Mouse (Mus musculus) 3T3-L1 (cell line): Measurements from ENCODE around the gene Dzip1.

Experiments used
- DNase-seq: peaks from one replicate; pipeline ENCODE4 v3.0.0-alpha.2; 2015; ENCODE audit warnings: low read depth, low spot score

Dzip1 gene

DNA sequence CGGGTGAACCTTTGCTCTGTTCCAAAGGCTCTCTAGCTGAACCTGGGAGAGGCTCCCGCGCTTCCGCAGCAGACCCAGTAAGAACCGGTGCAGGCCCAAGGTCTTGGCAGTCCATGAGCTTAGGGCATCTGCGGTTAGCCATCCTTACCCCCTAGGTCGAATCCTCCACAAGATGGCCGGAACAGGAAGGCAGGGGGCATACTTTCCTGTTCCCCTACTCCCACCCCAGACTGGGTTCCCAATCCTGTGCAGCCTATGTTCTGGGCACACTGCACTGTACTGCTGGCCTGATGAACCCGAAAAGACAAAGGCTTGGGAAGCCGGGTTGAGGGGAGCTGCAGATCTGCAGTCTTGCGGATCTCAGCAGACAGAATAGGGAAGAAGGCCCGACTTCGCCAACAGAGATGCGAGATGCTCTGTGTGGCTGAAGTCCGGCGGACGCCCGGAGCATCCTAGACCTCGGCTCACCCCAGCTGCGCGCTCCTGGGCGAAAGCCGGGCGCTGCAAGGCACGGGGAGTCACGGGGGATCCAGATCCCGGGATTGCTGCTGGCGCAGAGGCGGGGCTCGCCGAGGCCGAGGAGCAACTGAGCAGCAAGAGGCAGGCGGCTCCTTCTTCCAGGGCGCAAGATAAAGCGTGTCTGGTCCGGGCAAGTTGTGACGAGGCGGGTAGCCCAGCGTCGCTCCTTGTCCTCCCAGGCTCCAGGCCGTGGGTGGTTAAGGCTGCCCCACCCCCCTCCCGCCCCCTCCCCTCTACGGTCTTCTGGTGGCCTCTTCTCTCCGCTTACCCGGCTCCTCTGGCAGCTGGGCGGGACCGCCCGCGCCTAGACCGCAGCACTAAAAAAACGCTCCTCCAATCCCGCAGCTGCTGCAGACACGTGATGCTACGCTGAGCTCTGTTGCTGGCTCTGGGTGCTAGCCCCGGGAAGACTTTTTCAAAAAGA is at the start of gene Dzip1:
Gene Dzip1, minus strand, starts transcription at position 788 of the 943 bp plus-strand sequence.
- peak; percentile 85 for DNase-seq

DNA sequence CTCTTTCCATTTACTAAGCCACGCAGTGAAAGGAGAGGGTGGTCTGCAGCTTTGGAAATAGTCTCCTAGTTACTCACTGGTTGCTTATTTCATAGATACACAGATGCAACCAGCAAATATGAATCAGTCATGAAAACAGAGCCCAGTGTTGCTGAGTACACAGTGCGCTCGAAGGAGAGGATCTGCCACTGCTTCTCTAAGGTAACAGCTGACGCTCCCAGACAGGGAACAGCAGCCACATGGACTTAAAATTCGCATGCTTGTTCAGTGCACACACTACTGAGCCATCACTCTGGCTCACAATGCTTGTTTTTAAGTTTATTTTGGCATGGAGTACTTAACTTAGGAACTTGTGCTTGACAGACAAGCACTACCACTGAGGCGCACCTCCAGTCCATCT is 47.0 kb upstream of the Dzip1 start:
- no peak for DNase-seq

DNA sequence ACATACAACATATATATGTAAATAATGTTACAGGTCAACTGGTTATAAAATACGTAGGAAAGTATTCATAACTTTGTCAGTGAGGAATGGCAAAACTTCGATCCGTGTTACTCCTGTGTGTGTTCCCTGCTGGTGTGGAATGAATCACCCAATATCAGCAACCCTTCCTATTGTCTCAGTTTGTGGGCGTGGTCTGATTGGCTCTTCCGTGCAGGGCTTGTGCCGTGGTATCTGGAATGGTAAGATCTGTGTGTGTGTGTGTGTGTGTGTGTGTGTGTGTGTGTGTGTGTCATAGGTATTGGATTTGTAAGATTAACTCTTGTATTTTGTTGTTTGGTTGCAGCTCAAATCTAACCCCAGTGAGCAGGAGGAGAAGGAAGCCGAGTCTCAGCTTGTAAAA is 42.4 kb upstream of the Dzip1 start:
- DNase-seq, result no peak

DNA sequence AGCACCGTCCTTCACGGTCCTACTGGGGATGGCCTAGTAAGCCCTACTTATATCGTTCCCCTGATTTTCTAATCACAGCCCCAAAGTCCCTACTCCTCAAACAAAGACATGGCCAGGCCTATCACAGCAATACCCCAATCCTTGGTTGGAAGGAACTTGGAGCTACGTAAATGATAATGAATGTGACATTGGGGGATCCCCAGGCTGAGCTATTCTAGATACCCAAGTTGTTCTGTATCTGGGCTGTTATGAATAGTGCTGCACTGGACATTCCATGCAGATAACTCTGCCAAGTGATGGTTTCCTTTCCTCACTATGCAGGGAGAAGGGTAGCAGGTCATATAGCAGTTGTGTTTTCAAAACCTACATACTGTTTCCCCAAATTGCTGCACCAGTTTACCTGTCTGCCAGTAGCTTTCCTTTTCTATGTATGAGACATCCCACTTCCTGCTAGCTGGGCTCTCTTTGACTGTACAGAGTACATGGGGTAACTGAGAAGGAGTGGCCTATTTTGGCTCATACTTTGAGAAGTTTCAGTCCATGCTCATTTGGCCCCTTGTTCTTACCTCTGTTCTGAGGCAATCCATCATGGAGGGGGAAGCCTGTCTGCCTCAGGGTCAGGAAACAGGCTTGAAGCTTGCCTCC is 40.2 kb upstream of the Dzip1 start:
- no peak for DNase-seq

DNA sequence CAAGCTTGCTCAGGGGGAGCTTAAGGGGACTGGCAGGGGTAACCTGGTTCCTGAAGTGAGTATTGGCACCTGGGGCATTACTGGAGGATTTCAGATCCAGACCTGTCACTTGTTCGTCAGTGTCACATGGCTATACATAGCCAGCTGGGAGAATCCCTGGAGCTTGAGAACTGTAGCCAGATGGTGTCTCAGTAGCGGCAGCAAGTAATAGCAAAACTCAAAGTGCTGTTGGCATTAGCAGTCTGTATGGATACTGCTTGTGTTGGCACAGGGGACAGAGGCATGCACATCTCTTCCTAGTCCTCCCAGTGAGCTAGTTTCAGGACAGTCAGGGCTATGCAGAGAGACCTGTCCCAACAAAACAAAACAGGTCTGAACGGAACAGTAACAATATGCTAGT is 32.8 kb upstream of the Dzip1 start:
- DNase-seq, result no peak

DNA sequence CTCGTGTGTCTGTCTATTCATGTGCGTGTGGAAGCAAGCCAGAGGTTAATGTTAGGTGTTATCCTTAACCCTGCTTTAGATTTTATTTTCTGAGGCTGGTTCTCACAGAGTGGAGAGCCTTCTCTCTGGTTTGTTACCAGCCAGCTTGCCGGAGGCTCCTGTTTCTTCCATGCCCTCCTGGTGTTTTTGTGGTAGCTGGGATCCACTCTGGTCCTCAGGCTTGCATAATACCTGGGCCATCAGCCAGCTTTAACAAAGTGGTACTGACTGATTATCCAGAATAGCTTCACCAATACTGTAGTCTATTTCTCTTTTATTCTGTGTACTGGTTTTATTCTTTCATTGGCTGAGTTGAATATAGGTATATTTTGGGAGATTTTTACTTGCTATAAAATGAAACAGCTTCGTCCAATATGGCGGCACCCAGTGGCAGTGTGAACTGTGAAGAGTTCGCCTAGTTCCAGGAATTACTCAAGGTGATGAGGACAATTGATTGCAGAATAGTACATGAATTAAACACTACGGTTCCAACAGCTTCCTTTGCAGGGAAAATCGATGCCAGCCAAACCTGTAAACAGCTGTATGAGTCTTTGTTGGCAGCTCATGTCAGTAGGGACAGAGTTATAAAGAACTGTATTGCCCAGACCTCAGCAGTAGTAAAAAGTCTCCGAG is 26.8 kb upstream of the Dzip1 start:
- DNase-seq, result no peak

DNA sequence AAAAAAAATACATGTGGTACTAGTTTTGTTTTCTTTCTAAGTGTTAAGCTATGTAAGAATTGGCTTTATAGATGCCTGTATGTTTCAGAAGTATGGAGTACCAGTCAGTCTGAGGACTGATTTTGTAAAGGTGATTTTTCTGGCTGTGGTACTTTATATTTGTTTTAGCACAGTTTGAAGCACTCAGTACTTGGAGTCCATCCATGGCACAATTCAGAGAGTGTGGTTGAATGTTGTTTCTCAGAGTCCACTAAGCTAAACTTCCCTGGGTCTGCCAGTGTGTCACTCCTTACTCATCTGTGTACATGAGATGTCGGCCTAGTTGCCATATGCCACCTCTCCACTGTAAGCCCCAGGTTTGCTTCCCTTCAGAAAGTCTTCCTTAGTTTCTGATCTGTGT is 23.6 kb upstream of the Dzip1 start:
- DNase-seq, result peak; percentile 20

DNA sequence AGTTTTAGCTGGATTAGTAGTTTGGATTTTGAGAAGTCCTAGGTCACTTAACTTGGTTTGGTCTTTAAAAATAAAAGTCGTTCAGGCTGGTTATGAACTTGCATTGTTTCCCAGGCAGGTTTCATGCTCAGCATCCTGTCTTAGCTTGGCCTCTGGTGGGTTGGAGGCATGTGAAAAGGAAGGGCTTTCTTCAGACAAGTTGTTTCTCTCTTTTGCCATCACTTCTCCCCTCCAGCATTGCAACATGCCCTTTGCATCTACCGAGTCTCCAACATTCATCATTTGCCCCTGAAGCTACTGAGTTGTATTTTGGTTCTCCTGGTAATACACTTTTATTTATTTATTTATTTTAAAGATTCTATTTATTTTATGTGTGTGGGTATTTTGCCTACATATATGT is 19.4 kb upstream of the Dzip1 start:
- no peak for DNase-seq

DNA sequence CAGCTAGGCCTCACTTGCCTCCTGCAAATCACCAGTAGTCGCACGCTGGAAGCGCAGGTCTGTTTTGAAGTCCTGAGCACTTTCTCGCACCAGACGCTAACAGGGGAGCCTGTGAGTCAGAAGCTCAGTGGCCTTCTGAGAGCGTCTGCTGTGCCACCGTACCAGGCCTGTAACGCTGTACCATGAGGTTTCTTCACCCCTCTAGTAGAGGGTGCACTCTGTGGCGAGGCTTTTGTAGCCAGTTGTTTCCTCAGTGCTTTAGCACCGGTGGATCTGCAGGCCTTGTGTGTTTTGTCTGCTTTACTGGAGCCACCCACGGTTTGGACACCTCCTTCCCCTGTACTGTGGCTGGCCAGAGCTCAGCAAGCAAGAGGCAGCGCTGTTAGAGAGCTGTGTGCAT is 16.8 kb upstream of the Dzip1 start:
- no peak for DNase-seq

DNA sequence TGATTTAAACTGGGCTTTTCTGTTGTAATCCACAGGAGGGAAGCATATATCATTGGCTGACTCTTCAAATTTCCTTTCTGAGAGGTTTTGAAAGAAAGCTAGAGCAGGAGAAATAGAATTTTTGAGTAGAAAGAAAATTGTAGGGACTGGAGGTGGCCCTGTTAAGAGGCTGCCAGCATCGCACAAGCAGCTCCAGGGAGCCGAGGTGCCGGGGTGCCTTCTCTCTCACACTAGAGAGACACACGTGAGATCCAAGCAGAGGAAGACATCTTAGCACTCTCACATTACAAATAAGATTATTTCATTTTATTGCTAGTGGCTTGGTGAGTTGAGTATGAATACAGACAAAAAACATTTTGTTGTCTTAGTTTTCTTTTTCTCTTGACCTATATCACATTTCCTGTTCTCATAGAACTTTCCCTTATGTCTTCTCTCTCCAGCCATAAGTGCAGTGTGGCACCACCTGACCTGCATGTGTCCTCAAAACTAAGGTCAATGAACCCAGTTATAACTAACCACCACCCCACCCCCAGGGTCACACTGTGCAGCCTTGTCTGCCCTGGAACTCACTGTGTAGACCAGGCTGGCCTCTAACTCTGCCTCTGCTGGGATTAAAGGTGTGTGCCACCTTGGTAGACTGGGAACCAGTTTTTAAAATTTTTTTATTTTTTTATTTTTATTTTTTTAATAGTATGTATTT is 15.7 kb upstream of the Dzip1 start:
- DNase-seq, result no peak

DNA sequence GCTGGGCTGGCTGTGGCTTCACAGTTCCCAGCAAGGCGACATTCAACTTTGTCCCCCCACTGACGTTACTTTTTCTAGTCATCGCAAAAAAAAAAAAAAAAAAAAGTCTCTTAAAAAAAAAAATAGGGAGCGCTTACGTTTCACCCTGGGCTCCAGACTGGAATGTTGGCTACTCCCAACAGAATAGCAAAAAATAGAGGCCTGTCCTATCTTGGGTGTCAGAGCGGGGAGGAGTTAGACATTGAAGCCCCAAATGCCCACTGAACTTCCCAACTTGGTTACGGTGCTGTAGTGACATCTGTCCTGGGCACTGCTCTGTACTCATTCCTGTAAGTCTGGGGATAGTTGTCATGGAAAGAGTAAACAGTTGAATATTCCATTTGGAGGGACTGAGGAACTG is 13.3 kb upstream of the Dzip1 start:
- peak; percentile 66 for DNase-seq

DNA sequence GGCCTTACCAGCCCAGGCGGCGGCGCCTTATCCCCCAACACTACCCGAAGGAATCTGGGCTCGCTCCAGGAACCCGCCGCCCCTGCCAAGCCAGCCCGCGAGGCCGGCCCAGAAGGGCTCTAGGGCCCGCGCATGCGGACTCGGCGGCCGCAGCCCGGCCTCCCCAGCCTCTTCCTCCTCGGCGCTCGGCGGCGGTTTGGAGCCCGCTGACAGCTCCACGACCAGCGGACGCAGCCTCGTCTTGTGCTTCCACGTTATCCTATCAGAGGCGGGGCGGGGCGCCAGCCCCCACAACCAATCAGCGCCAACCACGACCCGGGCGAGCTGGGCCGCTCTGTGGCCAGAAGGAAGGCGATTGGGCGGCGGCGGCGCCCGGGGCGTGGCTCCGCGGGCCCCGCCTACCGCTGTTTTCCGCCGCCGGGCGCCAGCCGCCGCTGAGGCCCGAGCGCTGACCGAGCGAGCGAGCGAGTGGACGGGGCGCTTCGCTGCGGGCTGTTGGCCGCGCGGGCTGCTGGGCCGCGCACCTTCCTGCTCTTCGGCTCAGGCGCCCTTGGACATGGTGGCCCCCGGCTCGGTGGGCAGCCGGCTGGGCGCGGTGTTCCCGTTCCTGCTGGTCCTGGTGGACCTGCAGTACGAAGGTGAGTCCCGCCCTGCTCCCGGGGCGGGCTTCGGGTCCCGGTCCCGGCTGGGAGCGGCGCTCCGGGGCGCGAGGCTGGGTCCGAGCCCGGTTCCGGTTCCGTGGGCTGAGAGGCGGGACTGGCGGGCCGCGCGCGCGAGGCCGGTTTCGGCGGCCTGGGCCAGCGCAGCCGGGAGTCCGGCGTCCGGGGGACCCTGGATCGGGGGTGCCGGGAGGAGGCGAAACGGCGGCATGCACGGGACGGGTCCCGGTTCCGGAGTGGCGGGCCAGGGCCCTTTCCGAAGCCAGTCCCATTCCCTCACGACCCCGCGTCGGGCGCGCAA is 12.6 kb upstream of the Dzip1 start, which contains the start of gene Dnajc3:
Gene Dnajc3, plus strand, starts transcription at position 444 of the 960 bp plus-strand sequence.
- DNase-seq, result peak; percentile 96

DNA sequence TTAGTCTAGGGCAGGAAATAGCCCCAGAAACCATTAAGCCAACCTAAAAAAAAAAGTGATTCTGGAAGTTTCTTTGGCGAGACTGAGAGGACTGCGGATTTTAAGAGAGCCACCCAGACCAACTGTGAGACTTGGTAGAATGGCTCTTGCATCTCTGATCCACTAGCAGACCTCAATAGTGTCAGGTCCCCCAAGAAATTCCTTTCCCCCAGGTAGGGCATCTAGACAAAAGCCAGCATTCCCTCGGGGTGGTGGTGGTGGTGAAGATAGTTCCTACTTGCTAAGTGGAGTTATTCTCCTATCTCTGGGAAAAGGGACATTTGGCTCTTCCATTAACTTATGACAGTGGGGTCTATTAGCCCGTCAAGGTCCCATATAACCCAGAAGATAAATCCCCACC is 11.7 kb upstream of the Dzip1 start:
- DNase-seq, result no peak

DNA sequence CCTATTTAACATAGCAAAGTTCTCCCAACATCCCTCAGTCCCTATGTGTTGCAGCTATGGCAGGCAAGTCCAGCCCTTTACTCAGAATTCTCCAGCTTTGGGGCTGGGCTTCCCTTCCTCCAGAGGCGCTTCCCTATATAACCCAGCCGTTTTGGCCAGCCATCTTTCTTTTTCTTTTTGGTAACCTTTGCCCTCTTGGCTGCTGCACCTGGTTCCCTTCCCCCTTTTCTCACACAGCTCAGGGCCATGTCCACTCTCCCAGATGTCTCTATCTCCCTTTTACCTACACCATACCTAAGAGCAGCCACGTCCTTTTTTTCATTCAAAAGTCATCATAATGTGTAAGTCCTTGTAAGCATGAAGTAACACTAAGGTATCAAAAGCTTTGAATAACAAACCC is 11.0 kb upstream of the Dzip1 start:
- no peak for DNase-seq

DNA sequence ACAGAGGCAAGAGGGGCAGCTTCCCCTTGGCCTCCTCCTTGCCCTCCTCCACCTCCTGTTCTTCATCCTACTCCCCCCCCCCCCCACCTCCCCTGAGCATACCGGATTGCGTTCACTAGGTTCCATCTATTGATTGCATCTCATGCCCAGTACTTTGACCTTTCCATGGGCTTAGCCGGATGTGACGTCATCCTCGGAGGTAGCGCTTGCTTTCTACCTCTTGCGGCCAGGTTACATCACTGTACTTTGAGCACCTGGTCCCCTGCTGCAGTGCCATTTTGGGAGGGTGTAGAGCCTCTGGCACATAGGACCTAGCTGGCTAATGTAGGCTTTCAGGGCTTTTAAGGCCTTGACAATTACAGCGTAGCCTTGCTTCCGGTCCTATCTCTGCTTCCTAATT is 9.4 kb upstream of the Dzip1 start:
- DNase-seq, result no peak

DNA sequence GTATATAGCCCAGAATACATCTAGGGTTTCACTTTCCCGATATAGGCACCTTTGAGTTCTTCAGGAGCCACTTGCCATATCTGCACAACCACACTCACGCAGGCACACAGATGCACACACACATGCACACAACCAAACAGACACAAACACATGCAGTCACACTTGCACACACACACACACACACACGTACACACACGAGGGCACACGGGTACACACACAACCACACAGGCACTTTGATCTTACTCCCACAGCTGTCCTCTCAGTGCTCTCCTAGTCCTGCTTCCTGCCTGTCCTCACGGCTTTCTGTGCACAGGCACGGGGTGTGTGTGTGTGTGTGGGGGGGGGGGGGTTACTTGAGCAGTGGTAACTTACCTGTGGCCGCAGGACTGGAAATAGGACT is 7.7 kb upstream of the Dzip1 start:
- no peak for DNase-seq

DNA sequence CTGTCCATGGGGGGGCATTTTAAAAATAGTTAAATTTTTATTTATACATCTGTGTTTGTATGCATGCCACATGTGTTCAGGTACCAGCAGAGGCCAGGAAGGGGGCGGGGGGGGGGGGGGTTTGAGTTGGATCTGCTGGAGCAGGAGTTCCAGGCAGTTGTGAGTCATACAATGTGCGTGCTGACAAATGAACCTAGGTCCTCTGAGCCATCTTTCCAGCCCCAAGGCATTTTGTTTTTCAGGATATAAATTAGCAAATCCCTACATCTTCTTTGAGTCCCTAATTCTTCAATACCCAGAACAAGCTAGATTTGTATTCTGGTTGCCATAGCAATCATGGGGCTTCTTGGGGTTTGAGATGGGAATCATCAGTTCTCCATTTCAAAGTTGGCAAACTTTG is 5.9 kb upstream of the Dzip1 start:
- peak; percentile 65 for DNase-seq

DNA sequence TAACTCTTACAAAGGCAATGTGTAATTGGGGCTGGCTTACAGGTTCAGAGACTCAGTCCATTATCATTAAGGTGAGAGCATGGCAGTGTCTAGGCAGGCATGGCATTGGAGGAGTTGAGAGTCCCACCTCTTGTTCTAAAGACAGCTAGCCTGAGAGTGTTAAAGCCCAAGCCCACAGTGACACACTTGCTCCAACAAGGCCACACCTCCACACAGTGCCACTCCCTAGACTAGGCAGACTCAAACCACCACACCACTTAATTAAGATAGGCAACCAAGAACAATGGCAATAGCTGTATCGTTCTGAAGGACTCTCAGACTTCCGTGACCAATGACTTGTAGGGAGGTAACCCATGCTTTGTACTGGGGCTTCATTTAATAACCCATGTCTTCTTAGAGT is 5.5 kb upstream of the Dzip1 start:
- DNase-seq, result no peak

DNA sequence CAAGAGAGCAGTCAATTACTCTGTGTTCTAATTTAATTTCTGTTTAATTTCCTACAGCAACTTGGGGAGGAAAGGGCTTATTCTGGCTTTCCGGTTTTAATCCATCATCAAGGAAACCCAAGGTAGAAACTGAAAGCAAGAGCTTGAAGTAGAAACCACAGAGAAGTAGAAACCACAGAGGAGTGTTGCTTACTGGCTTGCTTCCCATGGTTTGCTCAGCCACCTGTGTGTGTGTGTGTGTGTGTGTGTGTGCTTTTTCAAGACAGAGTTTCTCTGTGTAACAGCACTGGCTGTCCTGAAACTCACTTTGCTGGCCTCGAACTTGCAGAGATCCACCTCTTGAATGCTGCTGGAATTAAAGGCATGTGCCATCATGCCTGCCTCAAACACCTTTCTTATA is 4.5 kb upstream of the Dzip1 start:
- DNase-seq, result no peak

DNA sequence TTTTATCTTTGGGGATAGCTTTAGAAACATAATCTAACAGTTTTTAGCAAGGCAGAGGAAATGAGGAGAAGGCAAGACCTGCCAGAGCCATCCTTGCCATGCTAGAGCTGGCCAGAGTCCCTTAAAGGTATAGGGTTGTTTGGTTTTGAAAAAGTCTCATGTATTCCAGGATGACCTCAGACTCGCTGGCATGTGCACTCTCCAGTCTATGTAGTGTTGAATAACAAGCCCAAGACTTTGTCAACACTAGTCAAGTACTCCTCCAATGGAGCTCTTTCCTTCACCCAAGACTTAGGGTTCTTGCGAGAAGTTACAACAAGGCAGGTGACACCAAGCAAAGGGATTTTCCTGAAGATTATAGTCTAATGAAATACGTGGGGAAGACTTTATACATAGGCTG is 3.3 kb upstream of the Dzip1 start:
- DNase-seq, result no peak
